Mouse (Mus musculus): ENCODE data around the gene D130043K22Rik. TPM values are rescaled to one million over a fixed set of nuclear protein-coding genes. Genes with fewer than 3 reads are reported as not detected.
"Not testable (repeated sequence)": the region's sequence is repeated elsewhere in the genome, so short reads cannot be mapped to it uniquely, and the experiment has no call there.

D130043K22Rik gene
- polyA plus RNA-seq, 2 experiments, result 0.06 to 0.11 TPM

DNA sequence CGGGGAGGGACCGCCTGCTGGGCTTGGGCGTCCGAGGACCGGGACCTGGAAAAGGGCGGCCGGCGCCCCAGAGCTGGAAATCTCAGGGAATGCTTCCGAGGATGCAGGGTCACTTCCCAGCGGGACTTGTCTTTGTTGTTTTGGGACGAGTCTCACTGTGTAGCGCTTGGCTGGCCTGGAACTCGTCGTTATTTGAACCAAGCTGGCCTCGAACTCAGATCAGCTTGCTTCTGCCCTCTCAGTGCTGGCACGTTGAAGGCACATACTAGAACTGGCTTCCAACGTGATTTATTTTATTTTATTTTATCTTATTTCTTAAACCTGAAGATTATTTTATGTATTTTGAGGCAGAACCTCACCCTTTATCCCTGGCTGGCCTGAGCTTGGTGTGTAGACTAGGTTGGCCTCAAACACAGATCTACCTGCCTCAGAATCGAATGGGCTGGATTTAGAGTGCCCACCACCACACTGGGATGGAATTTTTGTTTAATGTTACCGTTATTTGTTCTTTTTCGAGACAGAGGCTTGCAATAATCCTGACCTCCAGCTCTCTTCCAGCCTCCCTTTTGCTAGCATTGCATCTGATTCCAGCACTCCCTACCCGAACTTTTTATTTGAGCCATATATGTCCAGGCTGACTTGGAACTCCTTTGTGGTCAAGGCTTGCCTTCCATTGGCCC is 12.7 kb upstream of the D130043K22Rik start:
- Histone ChIP-seq H3K27ac (peak overlapping the region; percentile 77), H3K4me2 (ENCODE audit: low read depth) (peak overlapping the region; percentile 95), H3K4me3 (ENCODE audit: insufficient read depth in 1 of 2, low read depth in 2 of 2, low read length in 2 of 2) (peak overlapping the region; percentile 78 to 99), H3K4me1 (replicated peaks; ENCODE audit: control insufficient read depth in 2 of 2, insufficient read depth in 2 of 2, low read length in 1 of 2) (peaks cover 11% of the 10 kb centered on the region in 2 experiments), H3K36me3 (replicated peaks; ENCODE audit: control insufficient read depth, insufficient read depth, low read depth) (peaks cover 7% of the 10 kb centered on the region), H3K9ac (replicated peaks) (peak overlapping the region; percentile 78), H3K9me3 (ENCODE audit: control insufficient read depth, low read length) (no peaks in the 10 kb centered on the region), H3K27me3 (ENCODE audit: control insufficient read depth, insufficient read depth, low read length) (no peaks in the 10 kb centered on the region)
- ATAC-seq (ENCODE audit: insufficient read depth) (no peak), DNase-seq (ENCODE audit: low read depth in 3 of 3, low spot score in 3 of 3) (peak in 1 of 3 experiments; percentile 32)
- no peak for TF ChIP-seq EP300 (IDR thresholded peaks at IDR 0.05; ENCODE audit: low read depth)
- no peak for TF ChIP-seq CTCF (IDR thresholded peaks at IDR 0.05; ENCODE audit: low read depth)
- WGBS (ENCODE audit: insufficient replicate concordance), result 3% methylated on average over 21 of the region's 21 CpGs

GRCm38 (mm10) chr13:24832811-24833155 is 12.2 kb upstream of the D130043K22Rik start:
- Histone ChIP-seq H3K9me3 (ENCODE audit: control insufficient read depth, low read length) (no peaks in the 10 kb centered on the region), H3K4me1 (replicated peaks; ENCODE audit: control insufficient read depth in 2 of 2, insufficient read depth in 2 of 2, low read length in 1 of 2) (peaks cover 11% of the 10 kb centered on the region in 2 experiments), H3K27ac (no peak overlapping the region), H3K27me3 (ENCODE audit: control insufficient read depth, insufficient read depth, low read length) (no peaks in the 10 kb centered on the region), H3K4me3 (ENCODE audit: insufficient read depth in 1 of 2, low read depth in 2 of 2, low read length in 2 of 2) (peak overlapping the region; percentile 78 to 99), H3K36me3 (replicated peaks; ENCODE audit: control insufficient read depth, insufficient read depth, low read depth) (peaks cover 9% of the 10 kb centered on the region), H3K4me2 (ENCODE audit: low read depth) (peak overlapping the region; percentile 95), H3K9ac (replicated peaks) (peak overlapping the region; percentile 78)
- DNase-seq (ENCODE audit: low read depth in 3 of 3, low spot score in 3 of 3) (no peak), ATAC-seq (ENCODE audit: insufficient read depth) (no peak)
- no peak for TF ChIP-seq EP300 (IDR thresholded peaks at IDR 0.05; ENCODE audit: low read depth)
- TF ChIP-seq CTCF (IDR thresholded peaks at IDR 0.05; ENCODE audit: low read depth), result no peak
- 44% methylated on average over 2 of the region's 2 CpGs for WGBS (ENCODE audit: insufficient replicate concordance)

DNA sequence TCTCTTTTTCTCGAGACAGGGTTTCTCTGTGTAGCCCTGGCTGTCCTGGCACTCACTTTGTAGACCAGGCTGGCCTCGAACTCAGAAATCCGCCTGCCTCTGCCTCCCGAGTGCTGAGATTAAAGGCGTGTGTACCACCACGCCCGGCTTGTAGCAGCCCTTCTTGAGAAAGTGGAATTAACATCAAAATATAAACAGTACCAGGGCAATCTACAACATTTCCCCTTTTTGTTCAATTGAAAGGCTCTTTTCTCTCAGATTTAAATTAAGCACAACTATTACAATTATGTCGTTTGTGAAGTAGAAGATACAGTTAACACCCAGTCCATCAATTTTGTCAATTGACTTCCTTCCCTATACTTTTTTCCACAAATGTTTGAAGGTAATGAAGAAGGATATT is 7.2 kb upstream of the D130043K22Rik start:
- DNase-seq (ENCODE audit: low read depth in 3 of 3, low spot score in 3 of 3), result not testable (repeated sequence)
- H3K36me3 ChIP-seq (replicated peaks; ENCODE audit: control insufficient read depth, insufficient read depth, low read depth), result peaks cover 31% of the 10 kb centered on the region

GRCm38 (mm10) chr13:24839831-24840230 is 5.1 kb upstream of the D130043K22Rik start:
- Histone ChIP-seq H3K27ac (no peak overlapping the region), H3K36me3 (replicated peaks; ENCODE audit: control insufficient read depth, insufficient read depth, low read depth) (peaks cover 31% of the 10 kb centered on the region), H3K9me3 (ENCODE audit: control insufficient read depth, low read length) (no peaks in the 10 kb centered on the region), H3K4me3 (ENCODE audit: insufficient read depth in 1 of 2, low read depth in 2 of 2, low read length in 2 of 2) (no peak overlapping the region), H3K4me2 (ENCODE audit: low read depth) (no peak overlapping the region), H3K27me3 (ENCODE audit: control insufficient read depth, insufficient read depth, low read length) (no peaks in the 10 kb centered on the region), H3K4me1 (replicated peaks; ENCODE audit: control insufficient read depth in 2 of 2, insufficient read depth in 2 of 2, low read length in 1 of 2) (0 out of 4 replicates have a peak, but pooled peaks cover 0 to 2% of the 10 kb centered on the region in 2 experiments), H3K9ac (replicated peaks) (no peak overlapping the region)
- TF ChIP-seq EP300 (IDR thresholded peaks at IDR 0.05; ENCODE audit: low read depth), result no peak
- TF ChIP-seq CTCF (IDR thresholded peaks at IDR 0.05; ENCODE audit: low read depth), result no peak
- ATAC-seq (ENCODE audit: insufficient read depth) (no peak), DNase-seq (ENCODE audit: low read depth in 3 of 3, low spot score in 3 of 3) (no peak)
- 41% methylated on average over 3 of the region's 3 CpGs for WGBS (ENCODE audit: insufficient replicate concordance)

More for the DNA sequence above, 7.2 kb upstream of the D130043K22Rik start:
- not testable (repeated sequence) for H3K27me3 ChIP-seq (ENCODE audit: control insufficient read depth, insufficient read depth, low read length); H3K9ac ChIP-seq (replicated peaks); H3K27ac ChIP-seq; H3K4me2 ChIP-seq (ENCODE audit: low read depth); H3K4me3 ChIP-seq (ENCODE audit: insufficient read depth in 1 of 2, low read depth in 2 of 2, low read length in 2 of 2); ATAC-seq (ENCODE audit: insufficient read depth); H3K9me3 ChIP-seq (ENCODE audit: control insufficient read depth, low read length)
- WGBS (ENCODE audit: insufficient replicate concordance), result 78% methylated on average over 8 of the region's 8 CpGs
- H3K4me1 ChIP-seq (replicated peaks; ENCODE audit: control insufficient read depth in 2 of 2, insufficient read depth in 2 of 2, low read length in 1 of 2), result peaks cover 9 to 11% of the 10 kb centered on the region in 2 experiments

DNA sequence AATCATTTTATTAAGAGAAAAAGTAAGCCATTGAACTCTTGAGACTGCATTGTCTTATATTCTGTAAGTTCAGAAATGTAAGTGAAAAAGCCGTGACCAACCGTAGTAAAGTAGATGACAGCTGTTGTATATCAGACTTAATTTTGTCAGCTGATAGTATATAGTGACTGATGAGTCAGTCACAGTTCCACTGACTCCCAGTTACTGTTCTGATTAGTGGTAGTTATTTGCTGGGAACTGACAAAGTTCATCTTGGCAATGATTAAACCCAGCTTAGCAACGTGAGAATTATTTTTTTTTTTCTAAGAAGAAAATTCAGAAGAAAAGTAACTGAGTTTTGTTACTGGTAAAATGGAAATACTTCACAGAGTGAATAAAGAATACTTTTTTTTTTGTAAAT is 3.2 kb upstream of the D130043K22Rik start:
- Histone ChIP-seq H3K27me3 (ENCODE audit: control insufficient read depth, insufficient read depth, low read length) (no peaks in the 10 kb centered on the region), H3K4me1 (replicated peaks; ENCODE audit: control insufficient read depth in 2 of 2, insufficient read depth in 2 of 2, low read length in 1 of 2) (no peaks in the 10 kb centered on the region), H3K4me3 (ENCODE audit: insufficient read depth in 1 of 2, low read depth in 2 of 2, low read length in 2 of 2) (no peak overlapping the region), H3K4me2 (ENCODE audit: low read depth) (no peak overlapping the region), H3K9me3 (ENCODE audit: control insufficient read depth, low read length) (no peaks in the 10 kb centered on the region), H3K36me3 (replicated peaks; ENCODE audit: control insufficient read depth, insufficient read depth, low read depth) (peaks cover 26% of the 10 kb centered on the region), H3K27ac (no peak overlapping the region), H3K9ac (replicated peaks) (no peak overlapping the region)
- ATAC-seq (ENCODE audit: insufficient read depth) (no peak), DNase-seq (ENCODE audit: low read depth in 3 of 3, low spot score in 3 of 3) (no peak)
- no peak for TF ChIP-seq EP300 (IDR thresholded peaks at IDR 0.05; ENCODE audit: low read depth)
- TF ChIP-seq CTCF (IDR thresholded peaks at IDR 0.05; ENCODE audit: low read depth), result no peak
- 79% methylated on average over 3 of the region's 3 CpGs for WGBS (ENCODE audit: insufficient replicate concordance)

Data from liver, embryonic 14.5 days (tissue).